Mouse (Mus musculus) lung, postnatal 4 days (tissue): Measurements from ENCODE around the gene Efna5.

Source experiments
- DNase-seq, 2 experiments: peaks; one replicate each; pipeline ENCODE4 v3.0.0; 2021

The Efna5 gene

DNA sequence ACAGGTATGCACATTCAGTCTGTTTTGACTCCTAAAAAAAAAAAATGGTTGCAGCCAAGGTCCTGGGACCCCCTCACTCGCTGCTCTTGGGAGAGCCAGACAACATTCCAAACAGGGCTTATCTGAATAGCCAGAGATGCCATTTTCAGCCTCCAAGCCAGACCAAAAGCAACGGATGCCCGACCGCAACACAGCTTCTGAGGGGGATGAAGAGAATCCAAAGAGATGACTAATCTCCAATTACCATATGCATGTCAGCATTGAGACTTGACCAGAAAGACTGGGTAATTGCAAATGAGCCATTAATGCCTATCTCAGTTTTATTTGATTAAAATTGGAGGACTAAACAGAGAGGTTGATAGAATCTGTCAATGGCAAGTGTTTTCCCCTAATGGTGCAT is 188.9 kb downstream of the Efna5 start:
- DNase-seq = no peak

DNA sequence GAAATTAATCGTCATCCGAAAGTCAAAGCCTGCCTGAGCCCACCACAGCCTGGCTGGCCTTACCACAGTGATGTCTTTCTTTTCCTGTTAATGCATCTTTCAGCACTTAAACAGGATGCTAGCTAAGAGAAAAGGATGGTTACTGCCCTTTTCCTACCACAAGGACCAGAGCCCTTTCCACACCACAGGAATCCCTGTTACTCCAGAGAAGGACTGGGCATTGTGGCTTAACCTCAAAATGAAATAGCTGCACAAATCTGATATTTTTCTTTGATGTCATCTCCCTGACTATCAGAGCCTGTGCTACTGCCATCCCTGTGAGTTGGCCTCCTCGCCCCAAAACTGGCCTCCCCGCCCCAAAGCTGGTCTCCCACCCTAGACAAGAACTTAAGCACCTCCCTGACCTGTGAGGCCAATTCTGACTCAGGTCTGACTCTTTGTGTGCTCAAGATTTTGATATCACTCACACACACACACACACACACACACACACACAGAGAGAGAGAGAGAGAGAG is 189.9 kb downstream of the Efna5 start:
- DNase-seq = no peak

DNA sequence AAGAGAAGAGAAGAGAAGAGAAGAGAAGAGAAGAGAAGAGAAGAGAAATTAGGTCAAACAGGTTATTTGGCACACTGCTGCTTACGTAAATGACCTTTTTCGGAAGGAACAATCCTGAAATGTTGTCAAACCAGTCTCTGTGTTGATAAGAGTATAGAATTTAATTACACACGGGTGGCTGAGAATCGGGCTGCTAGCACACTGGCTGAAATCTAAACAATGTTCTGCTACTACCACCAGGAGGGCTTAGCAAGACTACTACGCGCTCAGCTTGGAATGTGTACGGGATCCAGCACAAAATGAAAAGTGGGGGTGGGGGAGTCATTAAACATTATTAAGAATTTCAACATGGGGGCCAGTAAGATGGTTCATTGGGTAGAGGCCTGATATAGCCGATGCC is 190.9 kb downstream of the Efna5 start:
- peak in 1 of 2 experiments; percentile 26 for DNase-seq

DNA sequence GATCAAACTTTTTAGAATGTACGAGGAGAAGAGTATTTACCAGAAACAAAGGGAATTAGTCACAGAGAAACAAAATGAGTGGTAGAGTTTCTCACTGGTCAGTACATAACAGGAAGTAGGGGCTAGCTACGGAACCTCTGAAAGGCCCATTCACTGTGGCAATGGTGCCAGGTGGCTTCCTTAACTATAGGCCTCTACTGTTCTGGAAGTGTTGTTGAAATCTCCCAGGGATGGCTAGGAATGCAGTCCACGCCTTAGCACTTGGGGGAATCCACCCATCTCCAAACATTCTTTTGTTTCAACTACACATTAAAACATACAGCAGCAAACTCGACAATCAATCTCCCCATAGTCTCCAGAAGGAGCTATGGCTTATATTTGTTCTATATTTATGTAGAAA is 191.5 kb downstream of the Efna5 start:
- DNase-seq = no peak

DNA sequence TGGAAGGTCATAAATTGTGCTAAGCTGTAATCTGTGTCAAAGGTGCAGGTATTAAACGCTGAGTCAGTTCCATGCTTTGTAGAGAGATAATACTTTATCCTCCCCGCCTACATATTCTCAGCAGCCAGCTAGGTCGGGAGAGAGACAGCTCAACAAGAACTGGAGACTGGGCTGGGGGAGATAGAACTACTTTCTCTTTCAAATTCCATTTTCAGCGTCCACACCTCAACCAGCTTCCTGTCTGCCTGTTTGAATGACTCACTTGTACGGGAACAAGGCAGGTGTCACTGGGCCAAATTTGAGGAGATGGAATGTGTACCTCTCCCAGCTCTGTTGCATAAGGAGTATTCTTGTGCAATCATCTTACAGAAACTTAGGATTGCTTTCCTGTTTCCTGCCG is 193.7 kb downstream of the Efna5 start:
- DNase-seq = peak; percentile 44 to 57

DNA sequence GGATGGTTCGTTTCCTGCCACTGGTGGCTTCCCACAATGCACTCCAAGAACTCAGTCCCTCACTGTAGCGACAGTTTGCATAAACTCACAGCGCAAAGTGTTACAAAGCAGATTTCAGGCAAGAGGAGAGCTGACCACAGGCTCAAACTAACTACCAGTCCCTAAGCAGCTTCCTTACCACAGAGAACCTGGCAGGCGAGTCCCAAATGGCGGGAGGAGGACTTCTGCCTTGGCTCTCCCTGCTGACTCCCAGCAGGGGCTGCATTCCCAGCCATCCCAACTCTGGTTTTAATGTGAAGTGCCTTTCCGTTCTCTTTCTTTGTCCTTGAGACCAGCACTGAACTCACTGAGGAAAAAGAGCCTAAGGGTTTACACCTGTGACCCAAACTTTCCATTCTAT is 195.9 kb downstream of the Efna5 start:
- DNase-seq = no peak

DNA sequence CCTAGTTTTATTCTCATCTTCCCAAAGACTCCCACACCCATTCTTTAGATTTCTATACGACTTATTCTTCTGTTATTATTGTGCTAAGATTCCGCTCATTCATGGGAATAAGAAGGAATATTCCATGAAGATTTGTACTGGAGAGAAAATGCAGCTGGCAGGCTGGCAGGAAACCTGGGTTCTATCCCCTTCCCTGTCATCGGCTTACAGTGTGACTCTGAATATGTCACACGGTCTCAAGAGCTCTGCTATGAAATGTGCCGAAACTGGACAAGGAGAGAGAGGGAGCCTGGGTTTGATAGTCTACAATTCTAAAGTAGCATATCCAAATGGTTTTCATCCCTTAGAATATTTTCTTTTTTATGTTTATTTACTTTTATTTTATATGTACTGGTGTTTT is 198.0 kb downstream of the Efna5 start:
- DNase-seq = no peak

DNA sequence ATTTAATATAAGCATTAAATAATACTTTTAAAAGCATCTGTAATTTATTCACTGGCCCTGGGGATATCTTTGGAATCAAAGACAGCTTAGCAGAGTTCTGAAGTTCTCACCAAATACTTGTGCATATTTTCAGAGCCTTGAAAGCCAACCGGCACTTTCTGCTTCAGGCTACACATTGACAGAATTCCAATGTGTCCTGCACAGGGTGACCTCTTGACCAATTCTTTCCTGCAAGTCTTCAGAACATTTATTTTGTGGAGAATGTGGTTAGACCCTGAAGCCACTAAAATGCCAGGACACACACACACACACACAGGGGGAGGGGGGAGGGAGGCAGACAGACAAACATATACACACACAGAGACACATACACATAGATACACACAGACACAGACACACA is 199.4 kb downstream of the Efna5 start:
- DNase-seq = no peak

DNA sequence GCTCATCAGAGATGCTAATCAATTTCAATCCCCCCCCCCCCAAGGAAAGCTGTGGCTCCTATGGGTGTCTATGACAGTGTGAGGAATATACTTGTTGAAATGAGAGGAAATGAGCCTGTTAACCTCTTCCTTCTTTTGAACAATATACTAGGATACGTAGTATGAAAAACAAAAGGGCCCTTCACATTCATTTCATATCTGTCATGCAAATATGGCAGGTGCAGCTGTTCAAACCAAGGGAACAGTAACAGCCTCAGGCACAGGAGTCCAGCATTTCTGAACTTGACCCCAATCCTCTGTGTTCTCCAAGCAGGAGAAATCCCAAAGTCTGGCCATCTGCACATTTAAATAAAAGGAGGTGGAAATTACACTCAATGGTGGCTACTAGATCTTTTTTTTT is 200.4 kb downstream of the Efna5 start:
- DNase-seq = no peak

DNA sequence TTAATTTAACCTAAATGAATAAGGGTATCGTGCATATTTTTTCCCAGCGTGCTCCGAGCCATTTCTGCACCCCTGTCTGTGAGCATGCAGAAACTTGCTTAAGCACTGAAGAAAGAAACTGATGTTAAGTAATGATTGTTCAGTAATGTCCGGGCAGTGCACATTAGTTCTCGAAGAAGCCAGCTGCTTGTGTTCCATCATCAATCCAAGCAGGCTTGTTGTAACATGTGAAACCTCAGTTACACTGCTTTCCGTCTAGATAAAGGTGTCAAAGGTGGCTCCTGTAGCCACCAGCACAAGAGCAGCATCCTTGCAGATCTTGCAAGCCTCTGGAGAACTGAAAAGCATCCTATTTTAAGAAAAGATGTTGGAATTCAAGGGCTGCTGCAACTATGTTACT is 204.3 kb downstream of the Efna5 start:
- DNase-seq = no peak

DNA sequence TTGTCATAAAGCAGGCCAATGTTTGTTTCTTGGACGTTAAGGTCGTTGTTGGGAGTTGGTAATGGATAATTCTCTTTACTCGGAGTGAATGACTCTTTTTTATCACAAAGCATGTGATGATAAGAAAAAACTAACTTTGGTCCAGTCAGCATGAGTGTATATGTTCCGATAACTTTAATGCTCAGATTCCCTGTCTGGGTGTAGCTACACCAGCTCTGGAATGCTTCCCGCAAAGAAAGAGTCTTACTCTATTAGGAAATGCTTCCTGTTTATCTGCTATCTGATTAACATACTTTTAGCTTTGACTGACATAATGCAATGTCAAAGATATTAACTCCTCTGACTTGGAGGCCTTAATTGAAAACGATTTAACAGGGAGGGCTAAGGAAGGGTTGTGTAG is 204.7 kb downstream of the Efna5 start:
- DNase-seq = no peak

DNA sequence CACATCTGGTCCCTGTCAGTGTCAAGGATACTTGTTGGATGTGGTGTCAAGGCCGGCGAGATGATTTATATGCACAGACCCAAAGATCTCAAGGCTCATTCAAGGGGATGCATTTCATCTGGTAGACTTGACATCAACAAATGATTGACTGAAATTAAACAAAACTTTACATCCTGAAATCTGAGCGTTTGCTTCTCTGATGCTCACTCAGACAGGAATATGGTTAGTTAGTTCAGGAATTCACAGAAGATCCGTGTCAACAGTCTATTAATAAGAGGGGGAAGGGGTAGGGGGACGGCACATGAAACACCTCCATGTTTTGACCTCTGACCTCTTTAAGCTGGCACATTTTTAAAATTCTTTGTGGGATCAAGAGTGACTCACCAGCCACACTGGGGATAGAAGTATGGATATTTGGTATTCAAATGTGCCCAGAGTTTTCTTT is 205.3 kb downstream of the Efna5 start:
- no peak for DNase-seq

DNA sequence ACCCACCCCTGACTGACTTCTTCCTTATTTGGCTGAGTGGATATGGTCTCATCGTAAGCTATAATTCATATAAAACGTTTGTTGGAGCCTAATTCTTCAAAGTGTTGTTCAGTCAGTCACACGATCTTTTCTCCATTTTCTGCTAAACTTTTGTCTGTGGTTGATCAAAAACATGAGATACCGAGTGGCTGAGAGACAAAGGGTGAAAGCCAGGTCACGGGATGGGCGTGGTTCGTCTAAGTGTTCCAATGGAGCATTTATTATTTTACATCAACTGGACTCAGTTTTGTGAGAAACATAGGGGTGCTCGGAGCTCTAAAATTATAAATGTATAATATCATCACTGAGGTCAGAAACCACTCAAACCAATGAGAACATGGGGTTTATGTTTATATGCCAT is 209.0 kb downstream of the Efna5 start:
- DNase-seq = no peak

DNA sequence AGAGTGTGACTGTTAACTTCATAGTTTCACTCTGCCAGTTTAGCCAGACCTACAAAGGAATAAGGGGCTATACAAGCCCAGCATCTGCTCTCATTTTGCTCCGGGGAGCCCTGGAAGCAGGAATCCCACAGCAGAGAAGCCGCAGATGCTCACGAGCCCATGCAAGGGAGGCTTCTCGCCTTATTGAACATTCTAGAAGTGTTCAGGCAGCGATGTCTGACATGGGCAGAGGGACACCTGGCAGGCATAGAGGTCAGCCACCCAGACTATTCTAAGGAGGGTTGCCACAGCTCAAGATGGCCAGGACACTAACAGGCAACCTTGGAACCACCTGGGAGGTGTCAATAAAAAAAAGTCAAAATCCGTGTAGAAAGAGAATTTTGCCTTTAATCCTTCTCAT is 214.4 kb downstream of the Efna5 start:
- DNase-seq = no peak

DNA sequence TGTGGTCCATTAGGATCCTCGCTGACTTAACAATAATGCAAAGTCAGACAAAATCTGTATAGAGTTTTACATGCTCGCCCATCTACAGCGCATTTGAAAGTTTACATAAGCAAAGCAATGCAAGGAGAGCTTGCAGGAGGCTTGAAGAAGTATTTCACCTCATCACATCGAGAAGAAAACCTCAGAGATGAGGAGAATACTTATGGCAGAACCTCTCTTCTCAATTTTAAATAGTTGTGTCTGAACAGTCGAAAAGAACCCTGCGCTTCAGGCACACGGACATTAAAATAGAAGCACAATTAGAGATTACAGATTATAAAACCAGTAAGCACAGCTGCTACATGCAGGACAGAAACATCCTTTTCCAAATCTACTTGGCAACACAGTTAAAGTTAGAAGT is 215.3 kb downstream of the Efna5 start:
- DNase-seq = no peak

DNA sequence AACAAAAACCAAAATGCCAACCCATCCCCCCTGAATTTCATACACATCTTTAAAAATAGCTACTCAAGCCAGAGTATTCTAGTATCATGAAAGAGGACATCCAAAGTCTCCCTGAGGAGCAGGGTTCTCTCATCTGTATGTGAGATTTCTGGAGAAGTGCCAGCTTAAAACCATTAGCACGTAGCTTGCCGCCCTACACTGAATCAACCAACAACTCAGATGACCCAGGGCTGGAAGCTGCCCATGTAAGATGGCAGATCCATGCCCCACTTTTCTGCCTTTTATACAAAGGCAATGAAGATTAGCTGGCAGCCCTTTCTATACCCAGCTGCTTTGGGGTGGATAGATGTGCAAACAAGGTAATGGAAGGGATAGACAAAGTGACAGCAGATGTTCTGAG is 216.4 kb downstream of the Efna5 start:
- DNase-seq = no peak

DNA sequence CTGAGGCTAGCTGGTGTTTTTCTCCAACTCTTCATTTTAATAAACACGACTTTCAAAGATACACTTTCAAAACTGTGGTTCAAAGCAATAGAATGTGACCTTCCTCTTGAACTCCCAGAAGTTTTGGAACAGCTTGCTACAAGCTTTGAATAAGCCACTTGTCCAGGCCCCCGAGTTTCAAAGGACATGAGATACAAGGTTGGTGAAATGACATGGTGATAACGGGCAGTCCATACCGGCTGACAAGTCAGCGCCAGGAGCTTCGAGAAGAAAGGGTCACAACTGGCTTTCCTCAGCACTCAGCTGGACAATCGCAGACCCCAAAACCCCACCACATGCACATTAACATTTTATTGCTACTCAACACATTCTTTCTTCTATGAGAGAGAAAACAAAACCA is 219.3 kb downstream of the Efna5 start:
- no peak for DNase-seq

DNA sequence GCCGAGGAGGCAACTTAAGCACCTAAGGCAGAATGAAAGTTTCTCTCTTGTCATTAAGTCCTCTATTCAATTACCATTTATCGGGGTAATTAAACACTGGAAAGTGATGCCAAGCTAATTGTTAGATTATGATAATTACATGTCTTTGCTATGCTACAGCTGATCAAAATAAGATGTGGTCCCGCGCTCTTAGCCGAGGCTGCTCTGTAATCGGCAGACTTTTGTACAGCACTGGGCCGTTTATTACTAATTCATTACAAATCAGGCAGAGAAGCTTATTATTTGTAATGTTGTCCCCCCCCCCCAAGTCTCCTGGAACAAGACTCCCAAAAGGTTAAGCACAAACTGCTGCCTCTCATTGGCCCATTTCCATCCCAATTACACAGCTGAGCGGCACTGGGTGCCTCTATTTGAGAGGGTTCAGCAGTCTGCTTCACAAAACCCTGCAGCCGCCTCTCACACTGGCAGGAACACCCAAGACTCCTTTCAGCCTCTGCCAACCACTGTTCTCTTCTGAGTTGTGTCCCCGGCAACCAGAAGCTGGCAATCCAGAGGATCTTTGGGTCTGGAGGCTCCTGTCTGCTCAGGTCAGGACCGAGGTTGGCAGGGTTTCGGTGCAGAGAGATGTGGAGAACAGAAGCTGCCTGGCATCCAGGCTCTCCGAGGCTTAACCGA is 221.5 kb downstream of the Efna5 start:
- no peak for DNase-seq

DNA sequence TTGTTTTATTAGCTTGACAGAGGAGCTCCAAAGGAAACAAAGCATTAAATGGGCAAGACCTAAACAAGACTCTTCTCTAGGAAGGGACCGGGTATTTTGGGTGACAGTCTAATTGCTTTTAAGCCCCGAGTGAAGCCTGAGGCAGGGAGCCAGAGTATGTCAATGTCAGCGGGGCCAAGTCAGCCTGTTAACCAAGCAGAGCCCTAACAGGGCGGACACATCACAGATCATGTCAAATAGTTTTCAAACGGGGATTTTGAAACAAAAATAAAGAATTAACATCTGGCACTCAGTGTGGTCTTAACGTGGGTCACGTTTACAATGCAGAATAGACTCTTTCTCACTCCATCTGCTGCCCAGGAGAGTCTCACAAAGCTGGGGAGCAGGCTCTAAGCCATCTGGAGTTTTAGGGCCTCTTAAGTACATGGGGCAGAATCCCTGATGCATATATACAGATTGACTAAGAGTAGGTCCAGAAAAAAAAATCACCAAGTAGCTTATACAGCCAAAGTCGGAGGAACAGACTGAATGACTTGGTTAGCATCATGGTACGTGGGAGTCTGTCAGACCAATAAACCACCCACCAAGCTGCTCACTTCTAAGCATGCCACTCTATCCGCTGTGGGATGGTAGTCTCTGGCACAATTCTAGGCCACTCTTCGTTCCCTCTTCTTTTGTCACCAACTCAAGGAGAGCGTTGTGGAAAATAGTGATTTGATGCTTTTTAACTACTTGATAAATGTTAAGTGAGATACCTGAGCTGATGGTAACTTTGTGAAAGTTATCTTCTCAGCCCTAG is 223.1 kb downstream of the Efna5 start:
- DNase-seq = no peak

DNA sequence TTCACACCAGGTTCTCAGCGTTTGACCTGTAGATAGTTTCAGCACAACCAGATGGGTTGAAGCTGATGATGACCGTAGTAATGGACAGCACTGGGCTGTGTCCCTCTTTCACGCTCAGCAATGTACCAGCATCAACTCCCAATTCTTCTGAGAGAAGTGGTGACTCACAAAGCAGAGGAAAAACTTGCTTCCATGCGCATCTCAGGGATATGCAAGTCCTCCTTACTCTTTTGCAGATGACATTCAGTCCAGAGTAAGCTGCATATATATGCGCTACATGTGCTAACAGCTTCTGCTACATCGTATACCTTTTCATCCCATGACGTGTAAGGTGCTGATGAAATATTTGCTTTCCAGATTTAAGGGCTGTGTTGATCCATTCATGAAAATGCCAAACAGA is 224.1 kb downstream of the Efna5 start:
- DNase-seq = no peak

DNA sequence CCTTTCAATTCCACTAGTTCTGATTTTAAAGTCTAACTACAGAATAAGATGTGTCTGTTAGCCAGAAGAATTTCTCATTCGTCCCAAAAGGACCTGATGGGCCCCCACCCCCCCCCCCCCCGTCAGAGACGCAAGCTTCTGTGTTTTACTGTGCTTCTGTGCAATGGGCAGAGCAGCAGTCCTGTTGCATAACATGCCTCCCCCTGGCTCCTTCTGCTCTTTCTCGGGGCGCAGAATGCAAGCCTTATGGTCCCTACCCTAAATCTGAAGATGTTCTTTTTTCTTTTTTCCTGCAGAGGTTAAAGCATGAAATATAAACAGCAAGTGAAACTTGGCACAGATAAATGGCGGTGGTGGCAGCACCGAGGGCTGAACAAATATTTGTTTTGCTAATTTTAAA is 224.5 kb downstream of the Efna5 start:
- no peak for DNase-seq

DNA sequence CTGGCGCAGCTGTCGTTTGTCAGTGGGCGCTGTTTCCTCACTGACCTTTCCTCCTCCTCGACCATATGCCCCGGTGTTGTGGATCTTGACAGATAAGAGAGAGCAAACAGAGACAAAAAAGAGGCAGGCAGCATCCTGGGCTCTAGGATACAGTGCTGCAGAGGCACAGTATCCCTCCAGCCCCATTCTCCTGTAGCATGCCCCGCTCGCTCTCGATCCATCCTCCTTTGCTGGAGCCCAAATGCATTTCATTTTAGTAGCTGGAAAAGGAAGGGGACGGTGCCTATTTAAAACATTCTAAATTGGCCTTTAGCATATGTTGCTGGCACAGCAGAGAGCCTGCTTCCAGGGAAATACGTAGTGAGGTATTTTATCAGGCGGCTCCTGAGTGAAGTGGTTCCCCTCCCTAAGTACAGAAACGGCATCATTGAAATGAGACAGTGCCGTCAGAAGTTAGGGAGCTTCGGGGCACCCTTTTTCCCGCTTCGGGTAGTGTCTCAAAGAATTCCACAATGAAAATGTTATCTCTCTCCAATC is 225.2 kb downstream of the Efna5 start:
- DNase-seq = no peak

DNA sequence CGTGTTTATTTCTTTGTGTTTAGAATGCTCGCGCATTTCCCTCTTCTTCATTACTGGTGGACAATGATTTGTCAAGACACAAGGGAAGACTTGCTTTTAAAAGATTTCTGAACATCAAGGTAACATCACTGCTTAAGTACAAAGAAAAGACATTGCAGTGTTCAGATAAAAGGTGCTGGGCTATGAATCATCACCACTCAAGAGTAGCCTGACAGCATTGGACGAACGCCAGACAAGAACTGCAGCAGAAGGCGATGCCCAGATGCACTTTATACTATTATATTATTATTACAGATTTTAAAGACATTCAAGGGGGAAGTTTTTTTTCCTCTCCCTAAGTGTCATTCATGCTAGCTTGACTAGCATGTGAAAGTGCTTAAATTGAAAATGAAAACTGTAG is 228.7 kb downstream of the Efna5 start:
- DNase-seq = no peak

DNA sequence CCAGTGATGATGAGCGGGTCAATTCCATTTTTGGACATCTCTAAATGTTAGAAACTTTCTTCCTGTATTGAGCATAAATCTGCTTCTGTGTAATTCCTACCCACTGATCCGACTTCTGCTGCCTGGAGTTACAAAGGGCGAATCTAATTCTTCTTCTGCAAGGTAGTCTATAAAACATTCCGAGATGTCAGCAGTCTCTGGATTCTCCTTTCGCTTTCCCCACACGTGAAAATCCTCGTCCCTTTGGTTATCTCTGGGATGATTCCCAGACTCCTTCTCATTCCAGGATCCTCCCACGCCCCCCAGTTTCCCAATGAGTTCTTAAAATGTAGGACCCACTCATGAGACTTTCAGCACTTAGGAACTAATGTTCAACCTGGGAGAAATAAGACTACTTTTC is 229.4 kb downstream of the Efna5 start:
- no peak for DNase-seq
